Mouse (Mus musculus) MN1 (cell line): ENCODE data around the gene 2310039H08Rik.

ENCODE experiments used
- DNase-seq: peaks from one replicate; pipeline ENCODE4 v3.0.0-alpha.2; 2016; ENCODE audit warnings: low spot score

Gene 2310039H08Rik

GRCm38 (mm10) chr17:46809131-46809830 is 36.8 kb downstream of the 2310039H08Rik start:
- DNase-seq, result no peak

- no peak for DNase-seq
These were observed 38.2 kb downstream of the 2310039H08Rik start for GRCm38 (mm10) chr17:46810672-46811071.

- no peak for DNase-seq
These were observed 40.0 kb downstream of the 2310039H08Rik start for GRCm38 (mm10) chr17:46812442-46812841.

- no peak for DNase-seq
These were observed 41.2 kb downstream of the 2310039H08Rik start for GRCm38 (mm10) chr17:46813637-46814036.

- peak; percentile 30 for DNase-seq
These were observed 42.1 kb downstream of the 2310039H08Rik start for GRCm38 (mm10) chr17:46814497-46814896.

- DNase-seq, result no peak
These were observed 43.9 kb downstream of the 2310039H08Rik start for GRCm38 (mm10) chr17:46816306-46816705.

- DNase-seq, result no peak
These were observed 45.3 kb downstream of the 2310039H08Rik start for GRCm38 (mm10) chr17:46817734-46818158.

- no peak for DNase-seq
These were observed 48.2 kb downstream of the 2310039H08Rik start for GRCm38 (mm10) chr17:46820628-46821027.
